Mouse (Mus musculus) CH12.LX (cell line): Measurements from ENCODE around the gene Asb18.

Experiments
- CTCF ChIP-seq, 2 experiments: IDR thresholded peaks in 1 of 2; conservative IDR thresholded peaks in 1 of 2; 2 replicates each; pipeline ENCODE4 v1.5.1; 2011 to 2012; ENCODE audit warnings: low read depth in 2 of 2, low read length in 2 of 2, improper control_type of control experiment in 1 of 2, inconsistent platforms in 1 of 2, mild to moderate bottlenecking in 1 of 2, moderate library complexity in 1 of 2
- MEF2A ChIP-seq: IDR thresholded peaks from 2 replicates; pipeline ENCODE4 v1.6.1; 2014; ENCODE audit warnings: low read depth, mild to moderate bottlenecking, inconsistent platforms, low read length, improper control_type of control experiment, borderline replicate concordance
- ZC3H11A ChIP-seq: IDR thresholded peaks from 2 replicates; pipeline ENCODE4 v1.6.1; 2012; ENCODE audit warnings: low read depth, mild to moderate bottlenecking, inconsistent platforms, low read length, improper control_type of control experiment

GRCm38 (mm10) chr1:89932616-89933015 is 81.8 kb downstream of the Asb18 start:
- TF ChIP-seq ZC3H11A, result no peak
- no peak for TF ChIP-seq CTCF (conservative IDR thresholded peaks at IDR 0.05 in 1 of 2, IDR thresholded peaks at IDR 0.05 in 1 of 2; ENCODE audit: low read depth in 2 of 2, low read length in 2 of 2)
- TF ChIP-seq MEF2A, result no peak
